Mouse (Mus musculus) forebrain, embryonic 14.5 days (tissue): Measurements from ENCODE around the gene Uchl5. TPM values are rescaled to one million over a fixed set of nuclear protein-coding genes. Genes with fewer than 3 reads are reported as not detected.

ENCODE experiments used
- ATAC-seq: fragments of 200-750 bp; cut with Nextera tagmentation; 2 replicates; pipeline ENCODE4 v1.8.0; 2017; ENCODE audit warnings: mild to moderate bottlenecking, moderate library complexity
- DNase-seq: peaks from one replicate; pipeline ENCODE4 v3.0.0-alpha.2; 2015; ENCODE audit warnings: low spot score
- H3K27ac ChIP-seq: fragments of 300-500 bp; sonication (generic); 2 replicates; pipeline ENCODE4 v1.5.1; 2014; ENCODE audit warnings: low read depth, mild to moderate bottlenecking, control low read depth, low read length, moderate library complexity
- H3K27me3 ChIP-seq: fragments of 300-500 bp; sonication (generic); replicated peaks from 2 replicates; pipeline ENCODE4 v1.6.1; 2014; ENCODE audit warnings: low read length, control low read depth, mixed read lengths; ENCODE audit not compliant: control insufficient read depth, insufficient read depth
- H3K36me3 ChIP-seq: fragments of 300-500 bp; sonication (generic); 2 replicates; pipeline ENCODE4 v1.6.1; 2014; ENCODE audit warnings: low read length, control low read depth; ENCODE audit not compliant: control insufficient read depth, insufficient read depth
- H3K4me1 ChIP-seq: fragments of 300-500 bp; sonication (generic); 2 replicates; pipeline ENCODE4 v1.6.1; 2014; ENCODE audit warnings: antibody characterized with exemption, low read length, control low read depth; ENCODE audit not compliant: control insufficient read depth, insufficient read depth
- H3K4me2 ChIP-seq: fragments of 300-500 bp; sonication (generic); 2 replicates; pipeline ENCODE4 v1.6.1; 2014; ENCODE audit warnings: mild to moderate bottlenecking, control low read depth, low read length
- H3K4me3 ChIP-seq: fragments of 300-500 bp; sonication (generic); 2 replicates; pipeline ENCODE4 v1.5.1; 2014; ENCODE audit warnings: low read depth, low read length, control low read depth
- H3K9ac ChIP-seq: fragments of 300-500 bp; sonication (generic); 2 replicates; pipeline ENCODE4 v1.6.1; 2014; ENCODE audit warnings: mild to moderate bottlenecking, low read length, control low read depth, moderate library complexity
- H3K9me3 ChIP-seq: fragments of 300-500 bp; sonication (generic); replicated peaks from 2 replicates; pipeline ENCODE4 v1.6.1; 2016; ENCODE audit warnings: low read length, control low read depth, mixed read lengths; ENCODE audit not compliant: control insufficient read depth
- WGBS: fragments of 180-500 bp; shearing (Covaris S2); extraction: QIAGEN DNeasy Blood & Tissue Kit; methylation state at CpG from one replicate; pipeline ENCODE4 v1.1.7; 2014; 5-methylcytosine and 5-hydroxymethylcytosine counted together
- polyA plus RNA-seq: library from polyadenylated mRNA; unstranded; fragments of >200 nt; fragmentation: Nextera tagmentation; extraction: Ambion mirVana; gene quantifications from 2 replicates; pipeline ENCODE4 v1.2.1, GENCODE M21; 2014

Uchl5 gene
- polyA plus RNA-seq, 1 experiment from 2014 or later = 63.7 TPM

GRCm38 (mm10) chr1:143830713-143831112 is 53.6 kb downstream of the Uchl5 start:
- no peaks in the 10 kb centered on the region for H3K4me1 ChIP-seq
- no peaks in the 10 kb centered on the region for H3K27me3 ChIP-seq
- no peak overlapping the region for H3K9ac ChIP-seq
- DNase-seq (peak; percentile 60), ATAC-seq (peak; percentile 32; the same call in 1 of the 2 replicates)
- no peaks in the 10 kb centered on the region for H3K9me3 ChIP-seq
- H3K4me3 ChIP-seq = no peak overlapping the region
- H3K27ac ChIP-seq = no peak overlapping the region
- H3K36me3 ChIP-seq = no peaks in the 10 kb centered on the region
- WGBS = 66% methylated on average over 3 of the region's 3 CpGs
- H3K4me2 ChIP-seq = no peak overlapping the region

GRCm38 (mm10) chr1:143836363-143837182 is 59.5 kb downstream of the Uchl5 start:
- H3K4me3 ChIP-seq = no peak overlapping the region
- H3K27ac ChIP-seq = no peak overlapping the region
- H3K27me3 ChIP-seq = no peaks in the 10 kb centered on the region
- WGBS = 45% methylated on average over 7 of the region's 7 CpGs
- ATAC-seq = no peak
- H3K4me2 ChIP-seq = no peak overlapping the region
- no peak overlapping the region for H3K9ac ChIP-seq
- H3K4me1 ChIP-seq = no peaks in the 10 kb centered on the region
- no peaks in the 10 kb centered on the region for H3K9me3 ChIP-seq
- no peak for DNase-seq
- no peaks in the 10 kb centered on the region for H3K36me3 ChIP-seq

- H3K4me3 ChIP-seq = no peak overlapping the region
- no peaks in the 10 kb centered on the region for H3K36me3 ChIP-seq
- DNase-seq (no peak), ATAC-seq (no peak)
- H3K27ac ChIP-seq = no peak overlapping the region
- no peak overlapping the region for H3K9ac ChIP-seq
- no peaks in the 10 kb centered on the region for H3K9me3 ChIP-seq
- H3K27me3 ChIP-seq = no peaks in the 10 kb centered on the region
- H3K4me2 ChIP-seq = no peak overlapping the region
- 90% methylated on average over 4 of the region's 4 CpGs for WGBS
- H3K4me1 ChIP-seq = no peaks in the 10 kb centered on the region
These were observed 60.6 kb downstream of the Uchl5 start for GRCm38 (mm10) chr1:143837681-143838080.

- Histone ChIP-seq H3K27ac (no peak overlapping the region), H3K9ac (no peak overlapping the region), H3K4me1 (no peaks in the 10 kb centered on the region), H3K4me3 (no peak overlapping the region), H3K4me2 (no peak overlapping the region), H3K27me3 (no peaks in the 10 kb centered on the region), H3K36me3 (no peaks in the 10 kb centered on the region), H3K9me3 (no peaks in the 10 kb centered on the region)
- WGBS = 68% methylated on average over 2 of the region's 2 CpGs
- DNase-seq (no peak), ATAC-seq (no peak)
These were observed 61.9 kb downstream of the Uchl5 start for GRCm38 (mm10) chr1:143838896-143839410.

- Histone ChIP-seq H3K9me3 (no peaks in the 10 kb centered on the region), H3K9ac (no peak overlapping the region), H3K27me3 (no peaks in the 10 kb centered on the region), H3K4me1 (no peaks in the 10 kb centered on the region), H3K27ac (no peak overlapping the region), H3K4me2 (no peak overlapping the region), H3K4me3 (no peak overlapping the region), H3K36me3 (no peaks in the 10 kb centered on the region)
- no peak for ATAC-seq
- WGBS = 78% methylated on average over 4 of the region's 4 CpGs
- DNase-seq = no peak
These were observed 75.3 kb downstream of the Uchl5 start for GRCm38 (mm10) chr1:143852329-143852728.

- peak; percentile 32; the same call in 1 of the 2 replicates for ATAC-seq
- Histone ChIP-seq H3K9ac (no peak overlapping the region), H3K4me2 (no peak overlapping the region), H3K27me3 (no peaks in the 10 kb centered on the region), H3K9me3 (no peaks in the 10 kb centered on the region), H3K36me3 (no peaks in the 10 kb centered on the region), H3K4me3 (no peak overlapping the region), H3K4me1 (no peaks in the 10 kb centered on the region), H3K27ac (no peak overlapping the region)
- DNase-seq = no peak
- WGBS = 86% methylated on average over 2 of the region's 2 CpGs
These were observed 75.8 kb downstream of the Uchl5 start for GRCm38 (mm10) chr1:143852779-143853358.

- Histone ChIP-seq H3K4me2 (no peak overlapping the region), H3K9me3 (no peaks in the 10 kb centered on the region), H3K27me3 (no peaks in the 10 kb centered on the region), H3K4me1 (no peaks in the 10 kb centered on the region), H3K4me3 (no peak overlapping the region), H3K27ac (no peak overlapping the region), H3K36me3 (no peaks in the 10 kb centered on the region), H3K9ac (no peak overlapping the region)
- WGBS = 77% methylated on average over 8 of the region's 8 CpGs
- DNase-seq (no peak), ATAC-seq (no peak)
These were observed 76.6 kb downstream of the Uchl5 start for GRCm38 (mm10) chr1:143853691-143854115.

- Histone ChIP-seq H3K9ac (no peak overlapping the region), H3K27ac (no peak overlapping the region), H3K36me3 (no peaks in the 10 kb centered on the region), H3K27me3 (no peaks in the 10 kb centered on the region), H3K4me3 (no peak overlapping the region), H3K4me2 (no peak overlapping the region), H3K4me1 (no peaks in the 10 kb centered on the region), H3K9me3 (no peaks in the 10 kb centered on the region)
- ATAC-seq (no peak), DNase-seq (no peak)
- WGBS = 94% methylated on average over 5 of the region's 5 CpGs
These were observed 78.6 kb downstream of the Uchl5 start for GRCm38 (mm10) chr1:143855706-143856105.
